Mouse (Mus musculus) cerebellum, adult 2 months (tissue): Measurements from ENCODE around the gene Wdr53. TPM values are rescaled to one million over a fixed set of nuclear protein-coding genes. Genes with fewer than 3 reads are reported as not detected.
"Not testable (repeated sequence)": the region's sequence is repeated elsewhere in the genome, so short reads cannot be mapped to it uniquely, and the experiment has no call there.

Experiments used
- DNase-seq, 2 experiments: peaks; one replicate each; pipeline ENCODE4 v3.0.0; 2021
- H3K27ac ChIP-seq: fragments of 200-500 bp; 2 replicates; pipeline ENCODE4 v1.5.1; 2012; ENCODE audit warnings: low read length, control low read depth, inconsistent platforms; ENCODE audit not compliant: insufficient read depth
- H3K27me3 ChIP-seq: fragments of 200-500 bp; 2 replicates; pipeline ENCODE4 v1.6.1; 2012; ENCODE audit warnings: inconsistent platforms, mild to moderate bottlenecking, low read length, moderate library complexity; ENCODE audit not compliant: control insufficient read depth, insufficient read depth
- H3K4me1 ChIP-seq: fragments of 200-500 bp; 2 replicates; pipeline ENCODE4 v1.6.1; 2011; ENCODE audit warnings: low read length; ENCODE audit not compliant: control insufficient read depth, insufficient read depth
- H3K4me3 ChIP-seq: fragments of 200-500 bp; replicated peaks from 2 replicates; pipeline ENCODE3; 2011; ENCODE audit warnings: mild to moderate bottlenecking, low read depth, low read length, control low read depth; ENCODE audit not compliant: insufficient read depth
- CTCF ChIP-seq: fragments of 200-500 bp; IDR thresholded peaks from 2 replicates; pipeline ENCODE4 v1.5.1; 2011; ENCODE audit warnings: low read depth, mild to moderate bottlenecking, control low read depth, low read length, moderate library complexity, borderline replicate concordance; ENCODE audit not compliant: insufficient read depth
- POLR2A ChIP-seq: fragments of 200-500 bp; IDR thresholded peaks from 2 replicates; pipeline ENCODE4 v1.6.1; 2011; ENCODE audit warnings: low read length, control low read depth, borderline replicate concordance; ENCODE audit not compliant: insufficient read depth
- WGBS: fragments of 180-500 bp; shearing (Covaris S2); methylation state at CpG from one replicate; pipeline ENCODE4 v1.1.7; 2018; 5-methylcytosine and 5-hydroxymethylcytosine counted together
- polyA plus RNA-seq: library from polyadenylated mRNA; depleted of rRNA; stranded (reverse); fragments of >200 nt; gene quantifications from 2 replicates; pipeline ENCODE4 v1.2.3, GENCODE M21; 2012

The Wdr53 gene
- polyA plus RNA-seq, 1 experiment, result 10.8 TPM

- WGBS, result 79% methylated on average over 19 of the region's 19 CpGs
- peaks cover 2% of the 10 kb centered on the region; the same call in 1 of the 2 replicates for H3K4me1 ChIP-seq
- no peaks in the 10 kb centered on the region for H3K27me3 ChIP-seq
- H3K4me3 ChIP-seq, result no peak overlapping the region
- H3K27ac ChIP-seq, result no peak overlapping the region
- TF ChIP-seq POLR2A, result no peak
- no peak for TF ChIP-seq CTCF
- DNase-seq, result no peak
Observed at GRCm38 (mm10) chr16:32237930-32238680, 8.9 kb upstream of the Wdr53 start.

DNA sequence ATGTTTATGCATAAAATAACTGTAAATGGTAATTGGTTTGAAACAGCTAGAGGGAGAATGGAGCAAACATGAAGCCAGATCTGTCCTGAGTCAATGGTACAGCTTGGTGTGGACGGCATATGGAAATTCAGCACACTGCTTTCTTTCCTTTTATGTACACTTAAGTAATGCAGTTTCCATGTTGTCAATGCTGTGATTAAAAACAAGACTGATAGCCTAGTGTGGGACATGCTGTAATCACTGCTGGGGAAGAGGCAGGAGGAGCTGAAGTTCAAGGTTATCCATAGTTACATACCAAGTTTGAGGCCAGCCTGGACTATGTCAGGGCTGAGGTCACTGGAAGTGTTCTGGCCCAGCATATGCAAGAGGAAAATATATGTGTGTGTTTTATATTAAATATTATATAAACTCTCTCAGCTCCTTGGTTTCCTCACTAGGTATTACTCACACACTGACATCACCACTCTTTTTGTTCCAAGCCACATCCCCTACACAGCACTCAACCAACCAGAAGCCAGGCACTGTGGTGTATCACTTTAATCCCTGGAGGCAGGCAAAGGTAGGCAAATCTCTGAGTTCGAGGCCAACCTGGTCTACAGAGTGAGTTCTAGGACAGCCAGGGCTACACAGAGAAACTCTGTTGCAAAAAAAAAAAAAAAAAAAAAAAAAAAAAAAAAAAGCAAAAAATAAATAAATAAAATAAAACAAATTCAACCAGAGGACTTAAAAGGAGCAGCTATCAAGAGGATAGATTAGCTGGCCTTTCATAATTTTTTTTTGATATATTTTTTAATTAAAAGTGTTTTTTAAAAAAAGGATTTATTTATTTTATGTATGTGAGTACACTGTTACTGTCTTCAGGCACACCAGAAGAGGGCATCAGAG lies 7.4 kb upstream of the Wdr53 start:
- TF ChIP-seq CTCF (no peak), POLR2A (no peak)
- Histone ChIP-seq H3K4me3 (no peak overlapping the region), H3K4me1 (peaks cover 2% of the 10 kb centered on the region; the same call in 1 of the 2 replicates), H3K27me3 (no peaks in the 10 kb centered on the region), H3K27ac (no peak overlapping the region)
- no peak for DNase-seq
- 84% methylated on average over 2 of the region's 2 CpGs for WGBS

DNA sequence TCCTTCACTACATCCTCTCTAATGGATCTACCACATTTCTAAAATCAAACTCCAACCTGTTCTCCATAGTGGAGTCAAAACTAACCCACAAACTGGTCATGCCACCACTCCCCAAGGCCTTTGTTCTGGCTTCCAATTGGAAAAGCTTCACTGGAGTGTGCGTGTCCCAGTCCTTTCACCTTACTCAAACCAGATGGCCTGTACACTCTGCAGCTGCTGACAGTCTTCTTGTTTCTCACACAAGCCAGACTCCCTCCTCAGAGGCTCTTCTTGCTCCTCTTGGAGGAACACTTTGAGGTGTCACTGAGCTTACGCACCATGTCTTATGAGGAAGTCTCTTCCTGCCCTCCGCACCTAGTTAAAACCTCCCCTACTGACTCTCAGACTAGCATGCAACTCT lies 3.1 kb upstream of the Wdr53 start:
- Histone ChIP-seq H3K27me3 (no peaks in the 10 kb centered on the region), H3K4me3 (peak overlapping the region; percentile 10), H3K27ac (no peak overlapping the region), H3K4me1 (peaks cover 9% of the 10 kb centered on the region; the same call in 1 of the 2 replicates)
- TF ChIP-seq CTCF, result no peak
- no peak for TF ChIP-seq POLR2A
- WGBS, result 45% methylated on average over 3 of the region's 3 CpGs
- DNase-seq, result no peak

DNA sequence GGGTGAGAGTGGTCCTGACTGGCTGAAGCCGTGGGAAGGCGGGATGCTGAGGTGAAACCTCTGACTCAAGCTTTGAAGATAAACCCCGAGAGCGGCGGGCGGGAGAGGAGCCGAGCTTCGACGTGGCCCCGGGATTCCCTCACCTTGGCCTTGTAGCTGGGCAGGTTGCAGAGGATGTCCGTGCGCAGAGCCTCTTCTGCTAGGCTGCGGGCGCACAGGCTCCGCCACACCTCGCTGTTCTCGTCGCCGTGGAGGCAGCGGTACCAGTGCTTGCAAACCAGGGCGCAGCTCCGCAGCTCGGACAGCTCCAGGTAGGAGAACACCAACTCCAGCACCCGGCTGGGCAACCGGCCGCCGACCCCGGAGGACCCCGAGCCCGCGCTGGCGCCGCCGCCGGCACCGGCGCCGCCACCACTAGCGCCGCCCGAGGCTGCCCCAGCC lies 656 bp upstream of the Wdr53 start:
- H3K27ac ChIP-seq, result peak overlapping the region; percentile 74
- TF ChIP-seq CTCF (no peak), POLR2A (0 out of 2 replicates have a peak, but pooled peaks have one; percentile 7)
- no peaks in the 10 kb centered on the region for H3K27me3 ChIP-seq
- H3K4me3 ChIP-seq, result peak overlapping the region; percentile 77
- DNase-seq, result peak; percentile 67 to 76
- under 1% methylated on average over 36 of the region's 41 CpGs for WGBS
- peaks cover 7% of the 10 kb centered on the region; the same call in 1 of the 2 replicates for H3K4me1 ChIP-seq

- not testable (repeated sequence) for DNase-seq, H3K27me3 ChIP-seq, H3K4me1 ChIP-seq, H3K4me3 ChIP-seq, H3K27ac ChIP-seq
- WGBS, result 84% methylated on average over 2 of the region's 2 CpGs
Observed at GRCm38 (mm10) chr16:32264225-32264624, 17.2 kb downstream of the Wdr53 start.

GRCm38 (mm10) chr16:32271291-32271690 lies 24.3 kb downstream of the Wdr53 start, which contains the start of gene Smco1:
Gene Smco1 (plus strand): TSS chr16:32271468.
- DNase-seq, result no peak
- no peak within 1 kb of the TSS for H3K4me3 ChIP-seq
- no peaks in the 10 kb centered on the region for H3K27me3 ChIP-seq
- H3K4me1 ChIP-seq, result no peaks in the 10 kb centered on the region
- TF ChIP-seq CTCF, result no peak
- TF ChIP-seq POLR2A, result no peak
- H3K27ac ChIP-seq, result no peak within 1 kb of the TSS
- WGBS, result 87% methylated on average over 11 of the region's 11 CpGs

GRCm38 (mm10) chr16:32273338-32273737 lies 26.3 kb downstream of the Wdr53 start:
- Histone ChIP-seq H3K4me3 (no peak overlapping the region), H3K4me1 (peaks cover 3% of the 10 kb centered on the region; the same call in 1 of the 2 replicates), H3K27me3 (no peaks in the 10 kb centered on the region), H3K27ac (no peak overlapping the region)
- WGBS, result 49% methylated on average over 9 of the region's 9 CpGs
- TF ChIP-seq CTCF (peak; percentile 44; the same call in 1 of the 2 replicates), POLR2A (no peak)
- no peak for DNase-seq
